Mouse (Mus musculus): Measurements from ENCODE around the gene Plb1.

DNA sequence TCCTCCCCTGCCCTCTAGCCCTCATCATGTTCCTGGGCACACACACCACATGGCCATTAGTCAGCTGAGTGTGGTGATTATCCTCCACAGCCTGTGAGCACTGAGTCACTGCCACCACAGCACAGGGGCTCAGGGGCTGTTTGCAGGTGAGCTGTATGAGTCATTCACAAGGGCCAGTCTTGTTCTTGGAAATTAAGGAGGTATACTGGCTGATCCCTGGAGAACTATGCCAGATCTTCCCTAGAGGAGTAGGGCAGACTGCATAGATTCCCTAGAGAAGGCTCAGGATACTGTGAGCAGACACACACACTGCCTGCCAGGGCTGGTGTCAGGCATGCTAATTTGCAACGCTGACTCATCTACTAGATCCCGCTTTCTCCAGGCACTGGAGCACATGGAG lies 82.2 kb downstream of the Plb1 start:
- TF ChIP-seq CTCF (IDR thresholded peaks at IDR 0.05; ENCODE audit: extremely low read depth, insufficient read length, insufficient replicate concordance, low read depth, low read length): no peak
- no peak for TF ChIP-seq POLR2A (IDR thresholded peaks at IDR 0.05; ENCODE audit: low read depth, low read length)

Data from small intestine, adult 2 months (tissue).